Comparison of ENCODE assay signal across 23 mouse cellular contexts in genomic region chr14:58421904-58422303, GRCm38 (mm10).
"Had no signal": no experiment of that assay in that cellular context is flagged by ENCODE, and none has a peak within 500 bp of the region (broad histone marks: within the 10 kb centered on the region; RNA-seq: fewer than 3 reads in every experiment).

No protein-coding gene starts in this region.

- DNase-seq: kidney, postnatal 10 days; kidney, postnatal 36 days; layer of hippocampus, postnatal 36 days; liver, postnatal 0 days; lung, embryonic 14.5 days; right cerebral cortex, adult 18-20 months; right cerebral cortex, postnatal 14 days; right cerebral cortex, postnatal 4 days; thymus, adult 2 months; thymus, postnatal 14 days; thymus, postnatal 4 days had no signal

- H3K27ac ChIP-seq: left cerebral cortex, adult 2 months; limb, embryonic 12.5 days; limb, embryonic 15.5 days; liver, embryonic 14.5 days; macrophage; midbrain, embryonic 12.5 days; midbrain, embryonic 15.5 days; neural tube, embryonic 12.5 days; neural tube, embryonic 15.5 days; stomach, postnatal 0 days had no signal

- H3K4me3 ChIP-seq: left cerebral cortex, adult 2 months; limb, embryonic 12.5 days; limb, embryonic 15.5 days; midbrain, embryonic 12.5 days; midbrain, embryonic 15.5 days; neural tube, embryonic 12.5 days; neural tube, embryonic 15.5 days had no signal

- H3K4me1 ChIP-seq: limb, embryonic 15.5 days; midbrain, embryonic 12.5 days; midbrain, embryonic 15.5 days; neural tube, embryonic 12.5 days; neural tube, embryonic 15.5 days had no signal

- H3K27me3 ChIP-seq: limb, embryonic 12.5 days; limb, embryonic 15.5 days; midbrain, embryonic 12.5 days; midbrain, embryonic 15.5 days; neural tube, embryonic 12.5 days; neural tube, embryonic 15.5 days had no signal

- H3K4me2 ChIP-seq: limb, embryonic 12.5 days; limb, embryonic 15.5 days; liver, embryonic 11.5 days; lung, embryonic 14.5 days; midbrain, embryonic 12.5 days; midbrain, embryonic 15.5 days; neural tube, embryonic 12.5 days; neural tube, embryonic 15.5 days had no signal

- H3K9me3 ChIP-seq: limb, embryonic 12.5 days; limb, embryonic 15.5 days; midbrain, embryonic 12.5 days; midbrain, embryonic 15.5 days; neural tube, embryonic 12.5 days; neural tube, embryonic 15.5 days had no signal

- H3K36me3 ChIP-seq: limb, embryonic 12.5 days; limb, embryonic 15.5 days; midbrain, embryonic 12.5 days; midbrain, embryonic 15.5 days; neural tube, embryonic 12.5 days; neural tube, embryonic 15.5 days had no signal

- H3K9ac ChIP-seq: limb, embryonic 12.5 days; limb, embryonic 15.5 days; liver, embryonic 14.5 days; liver, postnatal 0 days; lung, embryonic 14.5 days; midbrain, embryonic 12.5 days; midbrain, embryonic 15.5 days; neural tube, embryonic 12.5 days; neural tube, embryonic 15.5 days had no signal

- ATAC-seq: liver, postnatal 0 days; lung, postnatal 0 days; midbrain, embryonic 15.5 days had no signal
